Mouse (Mus musculus) CD4-positive, CD25-positive, alpha-beta regulatory T cell (primary cell): ENCODE data around the gene Dhodh. TPM values are rescaled to one million over a fixed set of nuclear protein-coding genes. Genes with fewer than 3 reads are reported as not detected.

Experiments
- polyA plus RNA-seq: library from polyadenylated mRNA; unstranded; fragments of 100-300 nt; shearing (Covaris generic); gene quantifications from one replicate; pipeline ENCODE4 v1.2.1, GENCODE M21; 2017

Gene Dhodh
- polyA plus RNA-seq, result 39.2 TPM

GRCm38 (mm10) chr8:109608271-109609152 is at the start of gene Dhodh:
Gene Dhodh (minus strand): TSS chr8:109608673.

GRCm38 (mm10) chr8:109614243-109615210 is 6.1 kb upstream of the Dhodh start, which contains the start of gene Pkd1l3:
Gene Pkd1l3 (plus strand): TSS chr8:109614517.

GRCm38 (mm10) chr8:109578900-109579301 is 29.6 kb downstream of the Dhodh start, which contains the start of gene Hp:
Gene Hp (minus strand): TSS chr8:109579172.

GRCm38 (mm10) chr8:109565498-109566333 is 42.8 kb downstream of the Dhodh start, which contains the start of the genes Dhx38 and Txnl4b:
Gene Dhx38 (minus strand): TSS chr8:109565861.
Gene Txnl4b (plus strand): TSS chr8:109565892.

Other genes with a start within 250 kb of the Dhodh start
- gene Pmfbp1, start 114.6 kb downstream of the Dhodh start, polyA plus RNA-seq, result not detected
- gene Dhx38, start 42.8 kb downstream of the Dhodh start, polyA plus RNA-seq, result 33.3 TPM
- gene Txnl4b, start 42.8 kb downstream of the Dhodh start, polyA plus RNA-seq, result 6.0 TPM
- not detected for gene Hp, start 29.5 kb downstream of the Dhodh start, polyA plus RNA-seq
- 1.2 TPM for gene Pkd1l3, start 5.8 kb upstream of the Dhodh start, polyA plus RNA-seq
- 140 TPM for gene Ist1, start 84.6 kb upstream of the Dhodh start, polyA plus RNA-seq
- gene Zfp821, start 96.9 kb upstream of the Dhodh start, polyA plus RNA-seq, result 12.9 TPM
- 2.5 TPM for gene Atxn1l, start 129.1 kb upstream of the Dhodh start, polyA plus RNA-seq
- gene Ap1g1, start 169.9 kb upstream of the Dhodh start, polyA plus RNA-seq, result 58.8 TPM